Mouse (Mus musculus) liver, embryonic 11.5 days (tissue): Measurements from ENCODE around the gene Lima1. TPM values are rescaled to one million over a fixed set of nuclear protein-coding genes. Genes with fewer than 3 reads are reported as not detected.

Source experiments
- ATAC-seq: fragments of 200-750 bp; cut with Nextera tagmentation; replicated peaks from 2 replicates; pipeline ENCODE4 v1.8.0; 2017; ENCODE audit warnings: moderate number of reproducible peaks, mild to moderate bottlenecking, moderate TSS enrichment, moderate library complexity; ENCODE audit not compliant: low FRiP score
- DNase-seq: peaks from one replicate; pipeline ENCODE4 v3.0.0-alpha.2; 2017; ENCODE audit warnings: low spot score
- H3K27ac ChIP-seq: fragments of 300-500 bp; sonication (generic); 2 replicates; pipeline ENCODE4 v1.5.1; 2014; ENCODE audit warnings: mild to moderate bottlenecking, low read depth, low read length, control low read depth
- H3K27me3 ChIP-seq: fragments of 300-500 bp; sonication (generic); replicated peaks from 2 replicates; pipeline ENCODE4 v1.6.1; 2014; ENCODE audit warnings: low read length, mixed read lengths; ENCODE audit not compliant: control insufficient read depth, insufficient read depth
- H3K36me3 ChIP-seq: fragments of 300-500 bp; sonication (generic); 2 replicates; pipeline ENCODE4 v1.6.1; 2014; ENCODE audit warnings: mild to moderate bottlenecking, low read length, moderate library complexity, mixed read lengths; ENCODE audit not compliant: control insufficient read depth, insufficient read depth
- H3K4me1 ChIP-seq: fragments of 300-500 bp; sonication (generic); replicated peaks from 2 replicates; pipeline ENCODE4 v1.6.1; 2014; ENCODE audit warnings: low read length, mixed read lengths; ENCODE audit not compliant: control insufficient read depth, insufficient read depth
- H3K4me2 ChIP-seq: fragments of 300-500 bp; sonication (generic); 2 replicates; pipeline ENCODE4 v1.6.1; 2014; ENCODE audit warnings: mild to moderate bottlenecking, control low read depth, moderate library complexity
- H3K4me3 ChIP-seq: fragments of 300-500 bp; sonication (generic); 2 replicates; pipeline ENCODE4 v1.5.1; 2014; ENCODE audit warnings: low read depth, low read length, control low read depth
- H3K9ac ChIP-seq: fragments of 300-500 bp; sonication (generic); 2 replicates; pipeline ENCODE4 v1.6.1; 2014; ENCODE audit warnings: low read depth, low read length, control low read depth
- H3K9me3 ChIP-seq: fragments of 300-500 bp; sonication (generic); 2 replicates; pipeline ENCODE4 v1.6.1; 2016; ENCODE audit warnings: low read length, inconsistent platforms, mixed read lengths; ENCODE audit not compliant: control insufficient read depth
- WGBS: fragments of 180-500 bp; shearing (Covaris S2); extraction: QIAGEN DNeasy Blood & Tissue Kit; methylation state at CpG from one replicate; pipeline ENCODE4 v1.1.7; 2014; 5-methylcytosine and 5-hydroxymethylcytosine counted together
- polyA plus RNA-seq: library from polyadenylated mRNA; unstranded; fragments of >200 nt; fragmentation: Nextera tagmentation; extraction: Ambion mirVana; gene quantifications from 2 replicates; pipeline ENCODE4 v1.2.1, GENCODE M21; 2014

The Lima1 gene
- polyA plus RNA-seq, 1 experiment from 2014 or later = 19.3 TPM

- no peak overlapping the region for H3K4me2 ChIP-seq
- ATAC-seq (no peak), DNase-seq (no peak)
- 92% methylated on average over 4 of the region's 4 CpGs for WGBS
- H3K4me3 ChIP-seq = no peak overlapping the region
- H3K9me3 ChIP-seq = no peaks in the 10 kb centered on the region
- H3K9ac ChIP-seq = no peak overlapping the region
- no peaks in the 10 kb centered on the region for H3K27me3 ChIP-seq
- H3K4me1 ChIP-seq = no peaks in the 10 kb centered on the region
- H3K27ac ChIP-seq = no peak overlapping the region
- H3K36me3 ChIP-seq = peaks cover 10% of the 10 kb centered on the region; the same call in 1 of the 2 replicates
Observed at GRCm38 (mm10) chr15:99740229-99740628, 135.0 kb downstream of the Lima1 start.

- DNase-seq (no peak), ATAC-seq (no peak)
- no peaks in the 10 kb centered on the region for H3K27me3 ChIP-seq
- H3K4me3 ChIP-seq = no peak overlapping the region
- peaks cover 10% of the 10 kb centered on the region; the same call in 1 of the 2 replicates for H3K36me3 ChIP-seq
- H3K4me1 ChIP-seq = no peaks in the 10 kb centered on the region
- no peaks in the 10 kb centered on the region for H3K9me3 ChIP-seq
- no peak overlapping the region for H3K9ac ChIP-seq
- 93% methylated on average over 11 of the region's 11 CpGs for WGBS
- H3K4me2 ChIP-seq = no peak overlapping the region
- H3K27ac ChIP-seq = no peak overlapping the region
Observed at GRCm38 (mm10) chr15:99736675-99737074, 138.6 kb downstream of the Lima1 start.

- ATAC-seq = no peak
- Histone ChIP-seq H3K9ac (no peak overlapping the region), H3K4me1 (no peaks in the 10 kb centered on the region), H3K4me3 (no peak overlapping the region), H3K4me2 (no peak overlapping the region), H3K36me3 (peaks cover 13% of the 10 kb centered on the region; the same call in 1 of the 2 replicates), H3K9me3 (no peaks in the 10 kb centered on the region), H3K27ac (no peak overlapping the region), H3K27me3 (no peaks in the 10 kb centered on the region)
- no peak for DNase-seq
- WGBS = 87% methylated on average over 2 of the region's 2 CpGs
Observed at GRCm38 (mm10) chr15:99735631-99736030, 139.6 kb downstream of the Lima1 start.

- Histone ChIP-seq H3K36me3 (peaks cover 18% of the 10 kb centered on the region; the same call in 1 of the 2 replicates), H3K27me3 (no peaks in the 10 kb centered on the region), H3K9me3 (peaks cover 5% of the 10 kb centered on the region; the same call in 1 of the 2 replicates), H3K9ac (no peak overlapping the region), H3K4me2 (no peak overlapping the region), H3K27ac (no peak overlapping the region), H3K4me3 (no peak overlapping the region), H3K4me1 (no peaks in the 10 kb centered on the region)
- DNase-seq (no peak), ATAC-seq (no peak)
- 94% methylated on average over 5 of the region's 5 CpGs for WGBS
Observed at GRCm38 (mm10) chr15:99733186-99733585, 142.1 kb downstream of the Lima1 start.

- DNase-seq = no peak
- Histone ChIP-seq H3K4me3 (no peak overlapping the region), H3K4me1 (0 out of 2 replicates have a peak, but pooled peaks cover 1% of the 10 kb centered on the region), H3K36me3 (peaks cover 21% of the 10 kb centered on the region), H3K27me3 (no peaks in the 10 kb centered on the region), H3K9ac (no peak overlapping the region), H3K9me3 (peaks cover 5% of the 10 kb centered on the region; the same call in 1 of the 2 replicates), H3K27ac (no peak overlapping the region), H3K4me2 (no peak overlapping the region)
- 88% methylated on average over 3 of the region's 3 CpGs for WGBS
- ATAC-seq = no peak
Observed at GRCm38 (mm10) chr15:99731678-99732077, 143.6 kb downstream of the Lima1 start.

GRCm38 (mm10) chr15:99731167-99731566 is 144.1 kb downstream of the Lima1 start:
- Histone ChIP-seq H3K9me3 (peaks cover 5% of the 10 kb centered on the region; the same call in 1 of the 2 replicates), H3K9ac (no peak overlapping the region), H3K27me3 (no peaks in the 10 kb centered on the region), H3K4me2 (no peak overlapping the region), H3K4me3 (no peak overlapping the region), H3K4me1 (0 out of 2 replicates have a peak, but pooled peaks cover 4% of the 10 kb centered on the region), H3K27ac (no peak overlapping the region), H3K36me3 (peaks cover 20% of the 10 kb centered on the region)
- WGBS = 87% methylated on average over 2 of the region's 2 CpGs
- DNase-seq = no peak
- ATAC-seq = no peak

GRCm38 (mm10) chr15:99729056-99729783 is 146.0 kb downstream of the Lima1 start:
- Histone ChIP-seq H3K9ac (no peak overlapping the region), H3K36me3 (peaks cover 20% of the 10 kb centered on the region), H3K4me1 (peaks cover 12% of the 10 kb centered on the region), H3K4me3 (no peak overlapping the region), H3K9me3 (peaks cover 5% of the 10 kb centered on the region; the same call in 1 of the 2 replicates), H3K27me3 (no peaks in the 10 kb centered on the region), H3K4me2 (no peak overlapping the region), H3K27ac (no peak overlapping the region)
- ATAC-seq (no peak), DNase-seq (no peak)
- WGBS = 98% methylated on average over 3 of the region's 4 CpGs
